Mouse (Mus musculus) spleen, postnatal 10 days (tissue): ENCODE measurements around the gene Qser1.
A peak's percentile ranks its signal among the peaks of the same experiment; 100 is the strongest.

Experiments used
- DNase-seq, 2 experiments: peaks; one replicate each; pipeline ENCODE4 v3.0.0; 2021 to 2022; ENCODE audit warnings: low spot score in 2 of 2

Gene Qser1

GRCm38 (mm10) chr2:104817555-104818330 lies 1.2 kb upstream of the Qser1 start:
- DNase-seq: no peak

GRCm38 (mm10) chr2:104816866-104817439 lies 393 bp upstream of the Qser1 start:
- DNase-seq: peak; percentile 66 to 83

GRCm38 (mm10) chr2:104815561-104816370 lies 794 bp downstream of the Qser1 start:
- peak; percentile 30 to 41 for DNase-seq

- no peak for DNase-seq
These were observed 2.2 kb downstream of the Qser1 start for GRCm38 (mm10) chr2:104814181-104814951.

GRCm38 (mm10) chr2:104805435-104805834 lies 11.1 kb downstream of the Qser1 start:
- DNase-seq: no peak

GRCm38 (mm10) chr2:104774763-104775162 lies 41.8 kb downstream of the Qser1 start:
- DNase-seq: no peak

- no peak for DNase-seq
These were observed 47.9 kb downstream of the Qser1 start for GRCm38 (mm10) chr2:104768697-104769096.

- DNase-seq: no peak
These were observed 52.5 kb downstream of the Qser1 start for GRCm38 (mm10) chr2:104764018-104764417.

GRCm38 (mm10) chr2:104763134-104763703 lies 53.3 kb downstream of the Qser1 start:
- no peak for DNase-seq

GRCm38 (mm10) chr2:104750611-104751010 lies 65.9 kb downstream of the Qser1 start:
- no peak for DNase-seq

GRCm38 (mm10) chr2:104748652-104749183 lies 67.8 kb downstream of the Qser1 start:
- DNase-seq: no peak

- no peak for DNase-seq
These were observed 70.3 kb downstream of the Qser1 start for GRCm38 (mm10) chr2:104746251-104746650.

GRCm38 (mm10) chr2:104743971-104744370 lies 72.6 kb downstream of the Qser1 start:
- no peak for DNase-seq

GRCm38 (mm10) chr2:104743160-104743559 lies 73.4 kb downstream of the Qser1 start:
- no peak for DNase-seq

GRCm38 (mm10) chr2:104742741-104743064 lies 73.9 kb downstream of the Qser1 start, which contains the start of gene Depdc7:
Gene Depdc7, minus strand, starts transcription at chr2:104742878.
- DNase-seq: peak; percentile 74 to 90

GRCm38 (mm10) chr2:104741896-104742740 lies 74.4 kb downstream of the Qser1 start:
- no peak for DNase-seq

GRCm38 (mm10) chr2:104741015-104741758 lies 75.4 kb downstream of the Qser1 start:
- no peak for DNase-seq

GRCm38 (mm10) chr2:104740248-104740949 lies 76.2 kb downstream of the Qser1 start:
- no peak for DNase-seq

- DNase-seq: no peak
These were observed 76.9 kb downstream of the Qser1 start for GRCm38 (mm10) chr2:104739691-104740090.
